Comparison of ENCODE assay signal across 26 mouse cellular contexts in the genomic region with DNA sequence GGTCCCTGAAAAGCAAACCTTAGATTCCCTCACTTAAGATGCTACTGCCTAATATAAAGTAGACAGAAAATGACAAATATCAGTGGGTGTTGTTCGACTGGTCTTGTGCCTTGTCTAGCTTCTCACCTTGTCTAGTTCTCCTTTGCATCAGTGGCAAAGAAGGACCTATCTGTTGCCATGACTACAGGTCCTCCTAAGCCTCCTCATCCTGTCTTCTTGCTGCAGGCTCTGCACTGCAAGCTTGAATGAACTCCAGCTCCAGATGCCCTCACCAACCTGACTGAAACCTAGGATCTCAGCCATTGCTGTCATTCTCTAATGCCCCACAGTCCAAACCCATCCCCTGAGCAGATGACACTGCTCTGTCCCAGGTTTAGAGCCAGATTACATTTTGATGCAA.
"Had no signal": no experiment of that assay in that cellular context is flagged by ENCODE, and none has a peak within 500 bp of the region (broad histone marks: within the 10 kb centered on the region; RNA-seq: fewer than 3 reads in every experiment).

No protein-coding gene starts in this region.

- H3K4me3 ChIP-seq: heart, adult 2 months; heart, embryonic 13.5 days; heart, embryonic 15.5 days; hindbrain, embryonic 13.5 days; hindbrain, embryonic 15.5 days; kidney, embryonic 15.5 days; limb, embryonic 13.5 days; limb, embryonic 15.5 days; liver, embryonic 12.5 days had no signal

- H3K9me3 ChIP-seq: heart, embryonic 13.5 days; heart, embryonic 15.5 days; hindbrain, embryonic 13.5 days; hindbrain, embryonic 15.5 days; kidney, embryonic 15.5 days; limb, embryonic 13.5 days; limb, embryonic 15.5 days; liver, embryonic 12.5 days had no signal

- H3K36me3 ChIP-seq: heart, embryonic 13.5 days; heart, embryonic 15.5 days; hindbrain, embryonic 13.5 days; hindbrain, embryonic 15.5 days; kidney, embryonic 15.5 days; limb, embryonic 13.5 days; limb, embryonic 15.5 days; liver, embryonic 12.5 days had no signal

- DNase-seq: forebrain, postnatal 0 days; gastrocnemius, postnatal 14 days; gastrocnemius, postnatal 36 days; heart, adult 11 months; heart, adult 2 months; heart, postnatal 14 days; heart, postnatal 36 days; kidney, adult 11 months; kidney, adult 2 months; kidney, adult 9 months; kidney, postnatal 14 days; kidney, postnatal 36 days; layer of hippocampus, adult 9-11 months; layer of hippocampus, postnatal 36 days; left cerebral cortex, postnatal 4 days had no signal

- ATAC-seq: forebrain, postnatal 0 days; intestine, embryonic 16.5 days; liver, embryonic 12.5 days had no signal

- H3K9ac ChIP-seq: forebrain, postnatal 0 days; heart, embryonic 13.5 days; heart, embryonic 15.5 days; hindbrain, embryonic 13.5 days; hindbrain, embryonic 15.5 days; kidney, embryonic 15.5 days; limb, embryonic 13.5 days; limb, embryonic 15.5 days; liver, embryonic 12.5 days had no signal

- H3K4me1 ChIP-seq: heart, embryonic 13.5 days; heart, embryonic 15.5 days; hindbrain, embryonic 13.5 days; hindbrain, embryonic 15.5 days; kidney, embryonic 15.5 days; limb, embryonic 13.5 days; limb, embryonic 15.5 days; liver, embryonic 12.5 days had no signal

- H3K4me2 ChIP-seq: heart, embryonic 11.5 days; heart, embryonic 13.5 days; heart, embryonic 15.5 days; hindbrain, embryonic 13.5 days; hindbrain, embryonic 15.5 days; kidney, embryonic 15.5 days; limb, embryonic 13.5 days; limb, embryonic 15.5 days; liver, embryonic 12.5 days had no signal

- H3K27ac ChIP-seq: heart, adult 2 months; heart, embryonic 13.5 days; heart, embryonic 15.5 days; hindbrain, embryonic 13.5 days; hindbrain, embryonic 15.5 days; kidney, embryonic 15.5 days; kidney, postnatal 0 days; limb, embryonic 13.5 days; limb, embryonic 15.5 days; liver, embryonic 12.5 days had no signal

- H3K27me3 ChIP-seq: heart, embryonic 13.5 days; heart, embryonic 15.5 days; hindbrain, embryonic 13.5 days; hindbrain, embryonic 15.5 days; kidney, embryonic 15.5 days; limb, embryonic 13.5 days; limb, embryonic 15.5 days; liver, embryonic 12.5 days had no signal
